Mouse (Mus musculus): ENCODE measurements around the gene Stra6. TPM values are rescaled to one million over a fixed set of nuclear protein-coding genes. Genes with fewer than 3 reads are reported as not detected.
A peak's percentile ranks its signal among the peaks of the same experiment; 100 is the strongest.

The Stra6 gene
- polyA plus RNA-seq, 1 experiment from 2014 or later = 9.9 TPM

DNA sequence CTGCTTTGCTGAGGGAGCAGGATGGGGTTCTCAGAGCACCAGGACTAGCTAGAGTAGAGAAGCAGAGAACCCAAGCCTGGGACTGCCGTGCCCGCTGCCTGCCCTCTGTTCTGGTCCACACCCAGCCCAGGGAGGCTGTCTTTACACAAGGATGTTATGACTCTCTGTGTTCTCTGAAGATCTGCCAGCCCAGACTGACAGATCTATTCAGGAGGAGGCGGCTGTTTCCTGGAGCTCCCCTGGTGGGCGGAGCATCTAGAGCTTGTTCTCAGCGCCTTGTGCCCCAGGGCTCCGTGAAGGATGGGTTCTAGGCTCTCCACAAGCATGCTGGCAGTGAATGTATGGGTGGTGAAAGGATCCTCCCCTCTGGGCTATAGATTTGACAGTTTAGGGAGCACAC lies 76.4 kb downstream of the Stra6 start:
- no peak overlapping the region for H3K9ac ChIP-seq (ENCODE audit: low read length)
- no peaks in the 10 kb centered on the region for H3K27me3 ChIP-seq (replicated peaks; ENCODE audit: control insufficient read depth, insufficient read depth, low read length)
- H3K4me2 ChIP-seq (ENCODE audit: low read length) = no peak overlapping the region
- DNase-seq (ENCODE audit: low spot score) (peak; percentile 57), ATAC-seq (0 out of 2 replicates have a peak, but pooled peaks have one; percentile 37)
- H3K4me3 ChIP-seq (ENCODE audit: low read depth, low read length) = no peak overlapping the region
- no peaks in the 10 kb centered on the region for H3K36me3 ChIP-seq (ENCODE audit: control insufficient read depth, insufficient read depth, low read length)
- H3K9me3 ChIP-seq (replicated peaks; ENCODE audit: control insufficient read depth, low read length) = no peaks in the 10 kb centered on the region
- 38% methylated on average over 6 of the region's 6 CpGs for WGBS
- H3K27ac ChIP-seq (ENCODE audit: low read depth, low read length) = no peak overlapping the region
- H3K4me1 ChIP-seq (ENCODE audit: control insufficient read depth, insufficient read depth, low read length) = peaks cover 12% of the 10 kb centered on the region

DNA sequence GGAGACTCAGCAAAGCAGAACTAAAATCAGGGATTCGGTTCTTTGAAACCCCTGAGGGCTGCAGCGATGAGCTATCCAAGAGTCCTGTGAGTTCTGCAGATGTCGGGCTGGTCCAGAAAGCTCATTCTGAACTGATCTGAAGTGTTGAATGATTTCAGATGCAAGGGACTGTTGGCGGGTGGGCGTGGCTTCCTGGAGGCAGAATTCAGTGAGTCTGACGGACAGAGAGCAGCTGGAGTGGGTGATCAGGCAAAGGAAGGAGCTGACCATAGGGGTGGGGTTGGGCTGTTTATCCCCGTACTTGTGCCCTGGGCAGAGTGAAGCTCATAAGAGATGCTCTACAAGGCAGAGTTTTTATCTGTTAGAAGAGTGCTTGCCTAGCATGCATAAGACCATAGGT lies 79.8 kb downstream of the Stra6 start:
- H3K4me3 ChIP-seq (ENCODE audit: low read depth, low read length) = no peak overlapping the region
- H3K4me2 ChIP-seq (ENCODE audit: low read length) = no peak overlapping the region
- 50% methylated on average over 7 of the region's 7 CpGs for WGBS
- no peaks in the 10 kb centered on the region for H3K27me3 ChIP-seq (replicated peaks; ENCODE audit: control insufficient read depth, insufficient read depth, low read length)
- DNase-seq (ENCODE audit: low spot score) (no peak), ATAC-seq (no peak)
- H3K9ac ChIP-seq (ENCODE audit: low read length) = no peak overlapping the region
- no peak overlapping the region for H3K27ac ChIP-seq (ENCODE audit: low read depth, low read length)
- no peaks in the 10 kb centered on the region for H3K36me3 ChIP-seq (ENCODE audit: control insufficient read depth, insufficient read depth, low read length)
- H3K4me1 ChIP-seq (ENCODE audit: control insufficient read depth, insufficient read depth, low read length) = peaks cover 11% of the 10 kb centered on the region
- H3K9me3 ChIP-seq (replicated peaks; ENCODE audit: control insufficient read depth, low read length) = no peaks in the 10 kb centered on the region

DNA sequence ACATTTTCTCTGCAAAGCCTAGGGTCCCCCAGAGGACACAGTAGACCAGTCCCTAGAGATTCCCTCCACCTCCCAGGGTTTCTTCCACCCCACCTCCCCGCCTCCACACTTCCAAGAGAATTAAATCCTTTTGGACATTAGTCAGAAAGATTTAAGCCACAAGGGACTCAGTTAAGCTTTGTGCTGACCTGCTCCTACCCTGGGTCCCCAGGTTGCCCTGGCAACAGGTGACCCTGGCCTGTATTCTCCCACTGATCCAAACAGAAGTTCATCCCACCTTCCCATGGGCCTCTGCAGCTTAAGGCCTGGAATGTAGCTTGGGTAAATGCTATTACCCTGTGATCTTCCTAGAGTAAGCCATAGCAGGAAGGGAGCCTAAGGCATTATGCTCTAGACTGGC lies 81.1 kb downstream of the Stra6 start:
- no peak for ATAC-seq
- Histone ChIP-seq H3K4me3 (ENCODE audit: low read depth, low read length) (no peak overlapping the region), H3K36me3 (ENCODE audit: control insufficient read depth, insufficient read depth, low read length) (no peaks in the 10 kb centered on the region), H3K27ac (ENCODE audit: low read depth, low read length) (no peak overlapping the region), H3K4me2 (ENCODE audit: low read length) (no peak overlapping the region), H3K27me3 (replicated peaks; ENCODE audit: control insufficient read depth, insufficient read depth, low read length) (no peaks in the 10 kb centered on the region), H3K4me1 (ENCODE audit: control insufficient read depth, insufficient read depth, low read length) (peaks cover 11% of the 10 kb centered on the region), H3K9ac (ENCODE audit: low read length) (no peak overlapping the region), H3K9me3 (replicated peaks; ENCODE audit: control insufficient read depth, low read length) (no peaks in the 10 kb centered on the region)
- 22% methylated on average over 1 of the region's 1 CpGs for WGBS
- no peak for DNase-seq (ENCODE audit: low spot score)

DNA sequence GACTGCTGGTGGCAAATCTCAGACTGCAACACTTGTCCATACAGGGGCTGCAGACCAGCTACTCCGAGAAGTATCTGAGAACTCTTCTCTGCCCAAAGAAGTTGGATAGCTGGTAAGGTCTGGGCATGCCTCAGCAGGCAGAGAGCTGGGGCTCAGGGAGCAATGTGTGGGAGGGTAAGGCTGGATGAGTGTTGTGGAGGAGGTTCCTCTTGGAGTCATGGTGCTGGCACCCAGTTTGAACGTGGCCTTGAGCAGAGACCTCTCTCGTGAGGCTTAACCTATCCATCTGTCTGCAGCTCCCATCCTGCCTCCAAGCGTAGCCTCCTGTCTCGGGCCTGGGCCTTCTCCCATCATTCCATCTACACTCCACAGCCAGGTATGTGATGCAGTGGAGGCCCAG lies 81.8 kb downstream of the Stra6 start:
- H3K4me2 ChIP-seq (ENCODE audit: low read length) = no peak overlapping the region
- H3K27ac ChIP-seq (ENCODE audit: low read depth, low read length) = no peak overlapping the region
- H3K4me3 ChIP-seq (ENCODE audit: low read depth, low read length) = no peak overlapping the region
- no peak overlapping the region for H3K9ac ChIP-seq (ENCODE audit: low read length)
- ATAC-seq (no peak), DNase-seq (ENCODE audit: low spot score) (no peak)
- peaks cover 6% of the 10 kb centered on the region for H3K4me1 ChIP-seq (ENCODE audit: control insufficient read depth, insufficient read depth, low read length)
- H3K27me3 ChIP-seq (replicated peaks; ENCODE audit: control insufficient read depth, insufficient read depth, low read length) = no peaks in the 10 kb centered on the region
- no peaks in the 10 kb centered on the region for H3K36me3 ChIP-seq (ENCODE audit: control insufficient read depth, insufficient read depth, low read length)
- 94% methylated on average over 5 of the region's 5 CpGs for WGBS
- no peaks in the 10 kb centered on the region for H3K9me3 ChIP-seq (replicated peaks; ENCODE audit: control insufficient read depth, low read length)

DNA sequence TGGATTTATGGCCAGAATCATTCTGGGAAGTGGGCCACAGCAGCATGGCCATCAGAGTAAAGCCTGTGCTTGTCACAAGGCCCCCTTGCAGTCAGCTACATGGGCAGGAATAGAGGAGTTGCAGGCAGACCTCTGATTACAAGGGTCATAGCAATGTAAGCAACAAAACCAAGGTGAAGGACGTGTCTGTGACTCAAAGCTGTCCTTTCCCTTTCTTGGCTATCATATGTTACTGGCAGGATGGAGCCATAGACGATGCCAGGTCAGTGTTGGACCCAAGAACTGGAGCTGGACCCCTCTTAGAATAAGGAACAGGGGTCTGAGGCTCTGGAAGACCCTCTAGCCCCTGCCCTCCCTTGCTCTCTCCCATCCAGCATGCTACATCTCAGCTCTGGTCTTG lies 85.2 kb downstream of the Stra6 start:
- 69% methylated on average over 2 of the region's 2 CpGs for WGBS
- Histone ChIP-seq H3K4me3 (ENCODE audit: low read depth, low read length) (no peak overlapping the region), H3K4me1 (ENCODE audit: control insufficient read depth, insufficient read depth, low read length) (0 out of 2 replicates have a peak, but pooled peaks cover 3% of the 10 kb centered on the region), H3K9ac (ENCODE audit: low read length) (no peak overlapping the region), H3K4me2 (ENCODE audit: low read length) (no peak overlapping the region), H3K9me3 (replicated peaks; ENCODE audit: control insufficient read depth, low read length) (no peaks in the 10 kb centered on the region), H3K27me3 (replicated peaks; ENCODE audit: control insufficient read depth, insufficient read depth, low read length) (no peaks in the 10 kb centered on the region), H3K36me3 (ENCODE audit: control insufficient read depth, insufficient read depth, low read length) (no peaks in the 10 kb centered on the region), H3K27ac (ENCODE audit: low read depth, low read length) (no peak overlapping the region)
- DNase-seq (ENCODE audit: low spot score) = no peak
- no peak for ATAC-seq

DNA sequence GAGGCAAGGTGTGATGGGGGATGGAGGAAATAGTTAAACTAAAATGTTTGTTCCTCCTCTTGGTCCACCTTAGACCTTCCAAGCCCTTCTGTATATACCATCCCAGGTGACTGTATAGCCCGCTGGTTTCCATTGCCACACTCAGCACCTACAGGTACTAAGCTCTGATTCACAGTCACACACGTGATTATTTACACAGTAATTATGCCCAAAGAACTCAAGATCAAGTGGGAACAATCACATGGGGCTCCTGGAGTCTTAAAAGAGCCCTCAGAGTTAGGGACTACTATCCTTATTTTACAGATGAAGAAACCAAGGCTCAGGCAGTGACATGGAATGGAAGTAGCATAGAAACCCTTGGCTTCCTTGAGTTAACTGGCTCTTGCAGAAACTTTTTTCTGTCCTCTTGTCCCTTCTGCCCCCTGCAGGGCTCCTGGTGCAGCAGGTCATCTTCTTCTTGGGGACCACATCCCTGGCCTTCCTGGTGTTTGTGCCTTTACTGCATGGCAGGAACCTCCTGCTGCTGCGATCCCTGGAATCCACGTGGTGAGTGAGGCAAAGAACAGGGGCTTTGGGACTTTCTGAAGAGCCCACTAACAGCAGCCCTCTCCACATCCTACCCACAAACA lies 87.3 kb downstream of the Stra6 start:
- peaks cover 10% of the 10 kb centered on the region for H3K4me1 ChIP-seq (ENCODE audit: control insufficient read depth, insufficient read depth, low read length)
- DNase-seq (ENCODE audit: low spot score) (no peak), ATAC-seq (no peak)
- H3K9ac ChIP-seq (ENCODE audit: low read length) = no peak overlapping the region
- no peak overlapping the region for H3K4me3 ChIP-seq (ENCODE audit: low read depth, low read length)
- 72% methylated on average over 4 of the region's 4 CpGs for WGBS
- H3K27ac ChIP-seq (ENCODE audit: low read depth, low read length) = no peak overlapping the region
- no peaks in the 10 kb centered on the region for H3K9me3 ChIP-seq (replicated peaks; ENCODE audit: control insufficient read depth, low read length)
- no peaks in the 10 kb centered on the region for H3K36me3 ChIP-seq (ENCODE audit: control insufficient read depth, insufficient read depth, low read length)
- H3K27me3 ChIP-seq (replicated peaks; ENCODE audit: control insufficient read depth, insufficient read depth, low read length) = no peaks in the 10 kb centered on the region
- no peak overlapping the region for H3K4me2 ChIP-seq (ENCODE audit: low read length)

DNA sequence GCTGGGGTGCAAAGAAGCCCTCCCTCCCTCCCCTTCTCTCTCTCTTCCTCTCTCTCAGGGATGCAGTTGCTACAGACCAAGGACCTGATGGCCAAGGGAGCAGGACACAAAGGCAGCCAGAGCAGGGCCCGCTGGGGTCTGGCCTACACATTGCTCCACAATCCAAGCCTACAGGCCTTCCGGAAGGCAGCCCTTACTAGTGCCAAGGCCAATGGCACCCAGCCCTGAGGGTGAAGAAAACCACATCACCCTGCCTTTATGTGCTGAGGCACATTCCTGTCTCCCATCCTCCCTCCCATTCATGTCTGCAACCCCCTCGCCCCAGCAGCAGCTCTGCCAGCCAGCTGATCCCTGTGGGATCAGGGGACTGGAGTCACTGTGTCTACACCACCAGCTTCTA lies 89.5 kb downstream of the Stra6 start:
- DNase-seq (ENCODE audit: low spot score) (no peak), ATAC-seq (no peak)
- H3K4me2 ChIP-seq (ENCODE audit: low read length) = no peak overlapping the region
- H3K27ac ChIP-seq (ENCODE audit: low read depth, low read length) = no peak overlapping the region
- no peaks in the 10 kb centered on the region for H3K9me3 ChIP-seq (replicated peaks; ENCODE audit: control insufficient read depth, low read length)
- peaks cover 8% of the 10 kb centered on the region for H3K4me1 ChIP-seq (ENCODE audit: control insufficient read depth, insufficient read depth, low read length)
- no peaks in the 10 kb centered on the region for H3K27me3 ChIP-seq (replicated peaks; ENCODE audit: control insufficient read depth, insufficient read depth, low read length)
- 57% methylated on average over 3 of the region's 3 CpGs for WGBS
- no peaks in the 10 kb centered on the region for H3K36me3 ChIP-seq (ENCODE audit: control insufficient read depth, insufficient read depth, low read length)
- H3K4me3 ChIP-seq (ENCODE audit: low read depth, low read length) = no peak overlapping the region
- no peak overlapping the region for H3K9ac ChIP-seq (ENCODE audit: low read length)

DNA sequence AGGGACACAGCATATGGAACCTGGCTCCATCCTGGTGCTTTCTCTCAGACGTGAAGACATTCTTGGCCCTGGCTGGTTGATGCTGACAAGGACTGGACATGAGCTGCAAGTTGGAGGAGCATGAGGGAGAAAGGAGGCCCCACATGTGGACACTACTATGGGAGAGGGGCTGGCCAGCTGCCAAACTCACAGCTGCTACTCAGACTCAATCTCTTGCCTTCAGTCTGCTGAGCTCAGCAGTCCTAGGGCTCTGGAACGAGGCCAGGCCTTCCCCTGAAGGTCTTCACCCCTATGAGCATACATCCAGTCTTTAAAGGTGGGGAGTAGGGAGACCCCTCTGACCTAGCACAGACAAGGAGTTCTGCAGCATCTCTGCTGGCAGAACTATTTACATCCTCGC lies 91.8 kb downstream of the Stra6 start:
- Histone ChIP-seq H3K27me3 (replicated peaks; ENCODE audit: control insufficient read depth, insufficient read depth, low read length) (no peaks in the 10 kb centered on the region), H3K36me3 (ENCODE audit: control insufficient read depth, insufficient read depth, low read length) (no peaks in the 10 kb centered on the region), H3K9me3 (replicated peaks; ENCODE audit: control insufficient read depth, low read length) (no peaks in the 10 kb centered on the region), H3K27ac (ENCODE audit: low read depth, low read length) (no peak overlapping the region), H3K4me1 (ENCODE audit: control insufficient read depth, insufficient read depth, low read length) (peaks cover 16% of the 10 kb centered on the region), H3K4me3 (ENCODE audit: low read depth, low read length) (no peak overlapping the region), H3K9ac (ENCODE audit: low read length) (no peak overlapping the region), H3K4me2 (ENCODE audit: low read length) (no peak overlapping the region)
- 62% methylated on average over 3 of the region's 3 CpGs for WGBS
- DNase-seq (ENCODE audit: low spot score) (peak; percentile 80), ATAC-seq (peak; percentile 71)

DNA sequence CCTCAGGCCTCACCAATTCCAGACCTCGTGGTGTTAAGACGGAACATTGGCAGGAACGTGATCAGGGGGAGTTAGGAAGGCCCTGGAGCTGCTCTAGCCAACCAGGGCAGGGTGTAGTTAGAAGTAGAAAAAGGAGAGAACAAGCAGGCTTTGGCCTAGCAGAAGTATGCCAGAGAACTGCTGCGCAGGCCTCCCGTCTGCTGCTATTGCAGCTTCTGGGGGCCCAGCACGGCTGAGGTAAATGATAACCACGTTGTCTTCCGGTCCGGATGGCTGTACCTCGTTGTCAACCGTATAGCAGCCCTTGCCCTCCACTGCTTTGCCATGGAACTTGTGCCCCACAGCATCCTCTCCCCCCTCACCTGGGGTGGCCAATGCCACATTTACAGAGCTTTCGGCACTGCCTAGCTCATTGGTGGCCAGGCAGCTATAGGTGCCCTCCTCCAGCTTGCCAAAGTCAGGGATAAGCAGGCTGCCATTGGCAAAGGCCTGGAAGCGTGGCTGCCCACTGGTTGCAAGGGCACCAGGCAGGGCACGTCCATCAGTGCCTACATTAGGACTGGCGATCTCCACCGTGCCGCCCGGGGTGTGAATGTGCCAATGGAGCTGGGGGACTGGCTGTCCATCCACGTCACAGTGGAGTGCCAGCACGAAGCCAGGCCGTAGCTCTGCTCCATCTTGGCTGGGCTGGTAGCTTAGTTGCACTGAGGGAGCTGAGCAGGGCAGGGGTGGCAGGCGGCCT lies 93.4 kb downstream of the Stra6 start:
- no peaks in the 10 kb centered on the region for H3K9me3 ChIP-seq (replicated peaks; ENCODE audit: control insufficient read depth, low read length)
- H3K4me3 ChIP-seq (ENCODE audit: low read depth, low read length) = no peak overlapping the region
- no peaks in the 10 kb centered on the region for H3K27me3 ChIP-seq (replicated peaks; ENCODE audit: control insufficient read depth, insufficient read depth, low read length)
- DNase-seq (ENCODE audit: low spot score) (no peak), ATAC-seq (no peak)
- no peaks in the 10 kb centered on the region for H3K36me3 ChIP-seq (ENCODE audit: control insufficient read depth, insufficient read depth, low read length)
- H3K9ac ChIP-seq (ENCODE audit: low read length) = no peak overlapping the region
- 91% methylated on average over 22 of the region's 22 CpGs for WGBS
- no peak overlapping the region for H3K27ac ChIP-seq (ENCODE audit: low read depth, low read length)
- H3K4me1 ChIP-seq (ENCODE audit: control insufficient read depth, insufficient read depth, low read length) = peaks cover 16% of the 10 kb centered on the region
- H3K4me2 ChIP-seq (ENCODE audit: low read length) = no peak overlapping the region
